Mouse (Mus musculus) gastrocnemius, postnatal 36 days (tissue): Measurements from ENCODE around the gene Olfr319. TPM values are rescaled to one million over a fixed set of nuclear protein-coding genes. Genes with fewer than 3 reads are reported as not detected.
"Not testable (repeated sequence)": the region's sequence is repeated elsewhere in the genome, so short reads cannot be mapped to it uniquely, and the experiment has no call there.

Experiments used
- DNase-seq, 2 experiments: peaks; one replicate each; pipeline ENCODE4 v3.0.0; 2022
- intact Hi-C: fragments of 180-260 bp; cut with DNase I; formaldehyde crosslinking; loops from one replicate; pipeline ENCODE4 v1.15.1; 2025
- long read RNA-seq, 2 experiments: library from polyadenylated mRNA; stranded (forward); transcript quantifications; one replicate each; pipeline ENCODE4 v2.0.0; 2021
- total RNA-seq, 2 experiments: library from RNA; stranded (reverse); gene quantifications; 2 replicates each; pipeline ENCODE4 v1.2.3; 2021

Olfr319 gene
- total RNA-seq = not detected
- long read RNA-seq, experiment 1 = 0 reads
- long read RNA-seq, experiment 2 = 0 reads

DNA sequence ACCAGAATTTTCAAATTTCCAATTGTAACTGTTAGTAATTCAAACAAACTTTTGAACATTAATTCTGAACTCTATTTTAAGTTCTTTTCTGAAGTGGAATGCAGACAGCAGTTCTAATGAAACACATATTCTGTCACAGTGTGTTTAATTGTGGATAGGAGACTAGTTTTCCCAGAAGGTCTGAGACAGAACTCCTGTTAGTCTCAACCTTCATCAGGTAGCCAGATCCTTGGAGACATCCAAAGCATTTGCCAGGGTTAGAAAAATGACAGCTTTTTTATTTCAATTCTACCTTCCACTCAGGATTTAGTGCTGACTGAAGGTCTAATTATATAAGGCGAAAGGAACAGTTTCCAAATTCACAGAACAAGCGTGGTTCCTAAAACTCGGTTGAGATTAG, at the start of gene Olfr319:
Olfr319 (plus strand) TSS at position 301 of the 400 bp plus-strand sequence.
- intact Hi-C loops = no loop called here
- DNase-seq = no peak

GRCm38 (mm10) chr11:58655151-58655550, 43.8 kb upstream of the Olfr319 start:
- intact Hi-C loops = no loop called here
- no peak for DNase-seq

- DNase-seq = no peak
Observed at GRCm38 (mm10) chr11:58658596-58658995, 40.4 kb upstream of the Olfr319 start, which contains the start of gene Olfr322. TSS of gene Olfr322 (plus strand) at chr11:58658782.

GRCm38 (mm10) chr11:58669252-58669651, 29.7 kb upstream of the Olfr319 start:
- intact Hi-C loops = no loop called here
- no peak for DNase-seq

More at GRCm38 (mm10) chr11:58658596-58658995, 40.4 kb upstream of the Olfr319 start, which contains the start of gene Olfr322:
- intact Hi-C loops = no loop called here

- intact Hi-C loops = no loop called here
- DNase-seq = no peak
Observed at GRCm38 (mm10) chr11:58671825-58672224, 27.1 kb upstream of the Olfr319 start.

DNA sequence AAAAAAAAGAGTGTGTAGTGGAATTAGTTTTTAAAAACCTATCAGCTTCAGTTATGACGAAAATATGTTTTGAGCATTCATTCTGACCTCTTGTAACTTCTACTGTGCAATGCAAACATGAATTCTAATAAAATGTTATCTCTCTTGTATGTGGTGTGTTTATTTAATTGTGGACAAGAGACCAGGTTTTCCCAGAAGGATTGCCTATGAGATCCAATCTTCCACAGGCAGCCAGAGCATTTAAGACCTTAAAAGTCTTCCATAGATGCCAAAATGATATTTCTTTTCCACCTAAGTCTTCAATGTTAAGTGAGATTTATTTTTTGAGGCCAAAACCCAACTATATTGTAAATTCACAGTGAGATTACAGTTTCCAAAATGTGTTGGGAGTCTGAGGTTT, 18.2 kb upstream of the Olfr319 start, which contains the start of gene Olfr320:
Olfr320 (plus strand) TSS at position 301 of the 400 bp plus-strand sequence.
- intact Hi-C loops = no loop called here

DNA sequence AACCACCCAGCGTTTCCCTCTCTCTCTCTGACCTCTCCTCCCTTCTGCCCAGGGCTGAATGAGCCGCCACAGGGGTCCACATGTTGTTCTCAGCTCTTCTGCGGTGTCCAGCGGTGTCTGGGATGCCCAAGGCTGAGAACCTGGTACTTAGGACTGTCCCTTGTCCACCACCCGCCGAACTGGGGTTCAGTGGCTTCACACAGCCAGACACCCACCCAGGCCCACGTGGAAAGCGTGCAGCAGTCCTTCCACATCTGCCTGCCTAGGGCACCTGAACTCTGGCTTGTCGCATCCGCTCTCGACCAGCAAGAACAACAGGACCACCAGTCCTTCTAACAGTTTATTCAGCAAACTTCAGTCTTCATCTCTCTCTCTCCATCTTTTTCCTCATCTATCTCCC, 10.1 kb downstream of the Olfr319 start:
- intact Hi-C loops = no loop called here

More for the DNA sequence above, 18.2 kb upstream of the Olfr319 start, which contains the start of gene Olfr320:
- no peak for DNase-seq

DNA sequence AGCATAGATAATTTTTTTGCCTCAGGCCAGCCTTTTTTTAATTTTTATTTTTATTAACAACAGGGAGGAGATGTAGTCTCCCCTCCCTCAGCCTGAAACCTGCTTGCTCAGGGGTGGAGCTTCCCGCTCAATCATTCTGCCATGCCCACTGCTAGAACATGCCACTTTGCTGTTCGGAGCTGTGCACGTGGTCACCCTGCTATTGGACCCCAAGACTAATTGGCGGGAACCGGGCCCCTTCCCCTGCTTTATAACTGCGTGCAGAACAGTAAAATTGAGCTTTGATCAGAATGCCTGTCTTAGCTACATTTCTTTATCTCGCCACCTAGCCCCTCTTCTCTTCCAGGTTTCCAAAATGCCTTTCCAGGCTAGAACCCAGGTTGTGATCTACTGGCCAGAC, 18.8 kb downstream of the Olfr319 start:
- intact Hi-C loops, DNase-seq: not testable (repeated sequence)

More for the DNA sequence above, 10.1 kb downstream of the Olfr319 start:
- DNase-seq = no peak

- DNase-seq = no peak
- intact Hi-C loops = no loop called here
Observed at GRCm38 (mm10) chr11:58719701-58720100, 20.7 kb downstream of the Olfr319 start.

GRCm38 (mm10) chr11:58723914-58724313, 25.0 kb downstream of the Olfr319 start, which contains the start of gene Olfr318:
TSS of gene Olfr318 (minus strand) at chr11:58724014.
- intact Hi-C loops = no loop called here
- DNase-seq = no peak

GRCm38 (mm10) chr11:58727896-58728650, 29.1 kb downstream of the Olfr319 start:
- DNase-seq, intact Hi-C loops: not testable (repeated sequence)

GRCm38 (mm10) chr11:58733372-58733771, 34.4 kb downstream of the Olfr319 start:
- DNase-seq = no peak
- intact Hi-C loops = no loop called here

- intact Hi-C loops = no loop called here
- DNase-seq = no peak
Observed at GRCm38 (mm10) chr11:58738792-58739262, 39.9 kb downstream of the Olfr319 start, which contains the start of gene Olfr317. TSS of gene Olfr317 (minus strand) at chr11:58739212.

DNA sequence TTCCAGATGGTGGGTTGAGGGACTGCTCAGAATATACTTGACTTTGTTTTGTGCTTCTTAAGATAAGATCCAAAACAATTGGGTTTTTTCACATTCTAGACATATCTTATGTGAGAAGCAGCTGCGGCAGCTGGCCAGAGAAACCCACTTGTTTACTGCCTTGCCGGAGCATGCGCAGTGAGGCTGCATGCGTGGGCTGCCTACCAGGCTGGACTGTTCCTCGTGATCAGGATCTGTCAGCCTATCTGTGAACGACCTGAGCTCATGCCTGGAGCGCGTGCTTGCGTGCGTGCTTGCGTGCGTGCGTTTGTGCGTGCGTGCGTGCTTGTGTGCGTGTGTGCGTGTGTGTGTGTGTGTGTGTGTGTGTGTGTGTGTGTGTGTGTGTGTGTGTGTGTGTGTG, 52.1 kb downstream of the Olfr319 start:
- DNase-seq, intact Hi-C loops: not testable (repeated sequence)

DNA sequence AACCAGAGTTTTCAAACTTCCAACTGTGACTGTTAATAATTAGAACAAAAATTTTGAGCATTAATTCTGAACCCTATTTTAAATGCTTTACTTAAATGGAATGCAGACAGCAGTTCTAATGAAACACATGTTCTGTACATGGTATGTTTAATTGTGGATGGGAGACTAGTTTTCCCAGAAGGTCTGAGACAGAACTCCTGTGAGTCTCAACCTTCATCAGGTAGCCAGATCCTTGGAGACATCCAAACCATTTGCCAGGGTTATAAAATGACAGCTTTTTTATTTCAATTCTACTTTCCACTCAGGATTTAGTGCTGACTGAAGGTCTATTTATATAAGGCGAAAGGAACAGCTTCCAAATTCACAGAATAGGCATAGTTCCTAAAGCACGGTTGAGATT, 53.5 kb downstream of the Olfr319 start, which contains the start of gene Olfr316:
Olfr316 (plus strand) TSS at position 301 of the 400 bp plus-strand sequence.
- DNase-seq = no peak
- intact Hi-C loops = no loop called here

Other genes with a start within 250 kb of the Olfr319 start
- gene Lypd9, start 246.2 kb upstream of the Olfr319 start, total RNA-seq = not detected
- gene Olfr30, start 236.9 kb upstream of the Olfr319 start, total RNA-seq = not detected
- not detected for gene Olfr332, start 206.6 kb upstream of the Olfr319 start, total RNA-seq
- not detected for gene Olfr331, start 196.6 kb upstream of the Olfr319 start, total RNA-seq
- not detected for gene Olfr330, start 164.3 kb upstream of the Olfr319 start, total RNA-seq
- gene Olfr329-ps, start 152.7 kb upstream of the Olfr319 start, total RNA-seq = not detected
- not detected for gene Olfr328, start 143.5 kb upstream of the Olfr319 start, total RNA-seq
- gene Olfr224, start 128.6 kb upstream of the Olfr319 start, total RNA-seq = not detected
- not detected for gene Olfr325, start 121.4 kb upstream of the Olfr319 start, total RNA-seq
- gene Olfr324, start 104.0 kb upstream of the Olfr319 start, total RNA-seq = not detected
- not detected for gene 2210407C18Rik, start 83.1 kb upstream of the Olfr319 start, total RNA-seq
- not detected for gene Olfr323, start 68.7 kb upstream of the Olfr319 start, total RNA-seq
- not detected for gene Trim58, start 58.7 kb upstream of the Olfr319 start, total RNA-seq
- not detected for gene Olfr322, start 40.4 kb upstream of the Olfr319 start, total RNA-seq
- gene Olfr320, start 18.1 kb upstream of the Olfr319 start, total RNA-seq = not detected
- not detected for gene Olfr318, start 24.9 kb downstream of the Olfr319 start, total RNA-seq
- not detected for gene Olfr317, start 40.0 kb downstream of the Olfr319 start, total RNA-seq
- gene Olfr316, start 53.6 kb downstream of the Olfr319 start, total RNA-seq = not detected
- gene Olfr315, start 74.0 kb downstream of the Olfr319 start, total RNA-seq = not detected
- gene Olfr314, start 83.8 kb downstream of the Olfr319 start, total RNA-seq = not detected
- gene Fam183b, start 102.8 kb downstream of the Olfr319 start, total RNA-seq = not detected
- not detected for gene Olfr313, start 115.8 kb downstream of the Olfr319 start, total RNA-seq
- not detected for gene Olfr312, start 130.1 kb downstream of the Olfr319 start, total RNA-seq
- not detected for gene Olfr311, start 140.1 kb downstream of the Olfr319 start, total RNA-seq
- 1 to 10 TPM in 1 of 2 experiments, under 1 TPM in 1; 0.69 to 1.1 TPM for gene Gm12258, start 148.0 kb downstream of the Olfr319 start, total RNA-seq
- gene 2810021J22Rik, start 168.1 kb downstream of the Olfr319 start, total RNA-seq = 1 to 10 TPM in 1 of 2 experiments, under 1 TPM in 1; 0.74 to 1.2 TPM
- gene Zfp39, start 205.1 kb downstream of the Olfr319 start, total RNA-seq = 1 to 10 TPM; 2.0 to 3.2 TPM
- gene Btnl10, start 218.7 kb downstream of the Olfr319 start, total RNA-seq = not detected
- 10 to 100 TPM; 86.9 to 96.5 TPM for gene Rnf187, start 239.8 kb downstream of the Olfr319 start, total RNA-seq
- 1 to 10 TPM; 1.1 to 1.5 TPM for gene Hist3h2ba, start 249.8 kb downstream of the Olfr319 start, total RNA-seq